Mouse (Mus musculus): ENCODE results near the gene Adam22.
A peak's percentile ranks its signal among the peaks of the same experiment; 100 is the strongest.
"Not testable (repeated sequence)": the region's sequence is repeated elsewhere in the genome, so short reads cannot be mapped to it uniquely, and the experiment has no call there.

The Adam22 gene

DNA sequence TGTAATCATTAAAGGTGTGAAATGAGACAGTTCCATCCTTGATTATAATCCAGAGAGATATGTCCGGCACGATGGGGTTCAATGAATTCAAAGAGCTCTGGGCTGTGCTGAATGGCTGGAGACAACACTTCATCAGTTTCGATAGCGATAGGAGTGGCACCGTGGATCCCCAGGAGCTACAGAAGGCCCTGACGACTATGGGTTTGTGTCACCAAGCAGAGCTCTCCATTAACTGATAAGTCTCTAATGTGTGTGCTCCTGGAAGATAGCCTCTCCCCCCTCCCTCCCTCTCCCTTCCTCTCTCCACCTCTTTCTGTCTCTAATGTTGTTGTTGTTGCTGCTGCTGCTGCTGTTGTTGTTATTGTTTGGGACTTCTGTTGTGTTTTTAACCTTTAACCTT is 304.8 kb downstream of the Adam22 start:
- DNase-seq (ENCODE audit: extremely low read depth, insufficient read length, low spot score): no peak

DNA sequence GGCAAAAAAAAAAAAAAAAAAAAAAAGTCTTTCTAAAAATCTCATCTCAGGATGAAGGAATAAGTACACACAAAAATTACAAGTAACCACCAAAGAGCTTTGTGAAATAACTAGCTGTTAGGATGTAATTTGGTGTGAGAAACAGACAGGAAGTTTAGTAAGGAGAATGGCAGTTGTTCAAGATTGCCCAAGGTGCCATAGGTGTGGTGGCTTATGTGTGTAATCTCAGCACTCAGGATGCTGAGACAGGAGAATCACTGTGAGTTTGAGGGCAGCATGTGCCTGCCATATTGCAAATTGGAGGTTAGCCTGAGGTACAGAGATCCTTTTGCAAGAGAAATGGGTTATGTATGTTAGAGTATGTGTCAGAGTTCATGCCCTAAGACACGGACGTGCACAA is 305.5 kb downstream of the Adam22 start:
- DNase-seq (ENCODE audit: extremely low read depth, insufficient read length, low spot score): no peak

DNA sequence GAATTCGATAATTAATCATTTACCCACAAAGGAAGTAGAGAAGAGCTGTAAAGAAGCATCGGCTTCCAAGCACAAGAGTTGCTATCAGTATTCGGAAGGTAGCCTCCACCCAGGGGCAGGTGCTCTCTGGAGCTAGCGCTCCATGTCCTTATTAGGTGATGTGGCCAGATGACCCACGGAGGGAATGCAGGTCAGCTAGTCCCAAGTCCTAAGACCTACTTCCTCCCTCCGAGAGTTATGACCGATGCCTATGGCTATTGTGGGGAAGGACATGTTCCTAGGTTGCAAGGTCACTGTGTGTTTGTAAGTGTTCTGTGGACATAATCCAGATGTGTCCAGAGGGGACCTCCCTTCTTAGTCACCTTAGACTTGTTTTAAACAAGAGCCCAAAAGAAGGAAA is 309.9 kb downstream of the Adam22 start:
- no peak for DNase-seq (ENCODE audit: extremely low read depth, insufficient read length, low spot score)

DNA sequence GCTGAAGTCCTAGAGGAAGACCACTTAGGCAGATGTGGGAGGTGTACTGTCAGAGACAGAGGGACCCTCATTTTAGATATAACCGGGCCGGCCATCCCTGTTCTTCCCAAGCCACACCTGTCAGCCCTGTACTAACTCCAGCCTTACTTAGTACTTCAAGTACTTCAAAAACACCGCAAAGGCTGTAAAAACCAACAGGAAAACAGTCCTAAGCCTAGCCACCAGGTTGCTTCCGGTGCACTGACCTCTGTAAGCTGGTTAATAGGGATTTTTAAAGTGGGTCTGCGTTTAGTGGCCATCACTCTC is 311.0 kb downstream of the Adam22 start:
- no peak for DNase-seq (ENCODE audit: extremely low read depth, insufficient read length, low spot score)

DNA sequence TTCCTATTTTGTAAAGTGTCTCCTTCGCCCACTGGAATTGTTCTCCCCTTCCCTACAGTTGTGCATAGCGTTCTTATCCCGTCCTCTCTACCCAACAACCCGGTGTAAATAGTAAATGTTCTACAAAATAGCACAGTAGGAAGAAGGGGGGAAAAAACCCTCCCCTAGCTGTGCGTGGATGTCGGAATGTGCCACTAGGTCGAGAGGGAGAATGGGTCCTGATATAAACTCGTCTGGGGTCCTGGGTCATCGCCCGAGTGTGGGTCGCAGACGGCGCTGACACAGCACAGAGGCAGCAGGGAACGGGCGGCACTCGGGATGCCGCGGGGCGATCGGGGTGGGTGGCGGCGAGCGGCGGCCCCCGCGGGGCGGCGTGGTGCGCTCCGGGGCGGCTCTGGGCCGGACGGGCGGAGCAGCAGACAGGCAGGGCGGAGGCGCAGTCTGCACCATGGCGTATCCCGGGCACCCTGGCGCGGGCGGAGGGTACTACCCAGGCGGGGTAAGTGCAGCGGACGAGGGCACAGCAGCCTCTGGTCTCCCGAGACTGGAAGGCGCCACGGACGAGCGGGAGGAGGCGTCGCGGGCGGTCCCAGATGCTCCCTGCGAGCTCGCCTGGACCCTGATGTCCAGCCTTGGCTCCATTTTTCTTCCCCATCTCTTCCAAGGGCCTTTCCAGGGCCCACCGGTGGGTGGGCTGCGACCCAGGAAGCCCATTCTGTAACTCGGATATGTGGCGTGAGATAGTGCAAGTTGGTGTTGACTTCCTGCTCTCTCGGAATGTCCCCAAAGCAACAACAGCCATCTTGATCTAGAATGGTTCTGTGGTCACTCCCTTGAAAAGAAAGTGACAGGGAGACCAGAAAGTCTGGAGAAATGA is 311.6 kb downstream of the Adam22 start:
- peak; percentile 87 for DNase-seq (ENCODE audit: extremely low read depth, insufficient read length, low spot score)

DNA sequence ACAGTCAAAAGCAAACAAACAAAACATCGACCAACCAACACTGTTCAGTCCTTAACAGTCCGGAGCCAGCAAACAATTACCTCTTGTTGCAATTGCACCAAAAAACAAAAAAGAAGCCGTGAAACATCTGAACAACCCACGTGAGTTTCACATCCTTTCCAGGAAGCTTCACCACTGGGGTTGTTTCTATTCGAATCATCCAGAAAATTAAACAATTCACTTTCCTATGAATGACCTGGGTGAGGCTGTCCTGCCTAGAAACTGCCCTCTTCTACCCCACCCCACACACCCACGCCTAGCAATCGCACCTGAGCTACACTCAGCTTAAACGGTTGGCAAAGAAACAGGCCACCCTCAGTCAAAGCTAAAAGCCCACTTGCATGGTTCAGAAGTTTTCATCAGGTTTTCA is 312.2 kb downstream of the Adam22 start:
- DNase-seq (ENCODE audit: extremely low read depth, insufficient read length, low spot score): no peak

DNA sequence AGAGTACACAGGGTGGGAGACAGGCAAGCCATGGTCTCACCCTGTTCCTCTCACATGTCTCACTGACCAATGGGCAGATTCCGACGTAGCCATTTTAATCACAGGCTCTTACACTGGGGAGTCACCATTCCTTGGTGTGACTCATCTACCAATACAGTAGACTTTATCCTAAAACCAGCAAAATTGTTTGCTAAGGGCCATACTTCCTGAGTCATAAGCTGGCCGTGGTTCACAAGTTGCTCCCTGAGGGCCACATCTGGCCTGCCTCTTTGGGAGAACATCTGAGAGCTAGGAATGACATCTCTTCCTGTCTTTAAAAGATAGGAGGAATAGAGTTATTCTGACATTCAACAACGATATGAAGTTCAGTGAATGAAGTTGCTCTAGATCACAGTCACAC is 314.1 kb downstream of the Adam22 start:
- peak; percentile 47 for DNase-seq (ENCODE audit: extremely low read depth, insufficient read length, low spot score)

DNA sequence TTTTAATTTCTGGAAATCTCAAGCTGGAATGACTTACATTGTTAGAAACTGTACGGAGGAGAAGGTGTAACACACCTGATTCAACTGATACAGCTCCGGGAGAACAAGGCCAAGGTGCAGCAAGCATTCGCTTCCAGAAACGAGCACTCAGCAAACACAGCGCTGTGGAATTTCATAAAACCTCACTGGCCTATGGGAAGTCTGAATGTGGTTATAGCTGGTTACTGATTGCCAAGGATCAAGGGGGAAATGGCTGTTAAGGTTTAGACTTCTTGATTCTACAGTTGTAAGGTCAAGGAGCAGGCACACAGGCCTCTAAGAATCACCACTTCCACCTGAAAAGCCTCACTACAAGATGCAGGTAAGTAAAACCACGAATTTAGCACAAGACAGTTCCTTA is 322.1 kb downstream of the Adam22 start, which contains the start of gene Sri:
Gene Sri (plus strand): TSS at position 224 of the 400 bp plus-strand sequence.
- no peak for DNase-seq (ENCODE audit: extremely low read depth, insufficient read length, low spot score)

DNA sequence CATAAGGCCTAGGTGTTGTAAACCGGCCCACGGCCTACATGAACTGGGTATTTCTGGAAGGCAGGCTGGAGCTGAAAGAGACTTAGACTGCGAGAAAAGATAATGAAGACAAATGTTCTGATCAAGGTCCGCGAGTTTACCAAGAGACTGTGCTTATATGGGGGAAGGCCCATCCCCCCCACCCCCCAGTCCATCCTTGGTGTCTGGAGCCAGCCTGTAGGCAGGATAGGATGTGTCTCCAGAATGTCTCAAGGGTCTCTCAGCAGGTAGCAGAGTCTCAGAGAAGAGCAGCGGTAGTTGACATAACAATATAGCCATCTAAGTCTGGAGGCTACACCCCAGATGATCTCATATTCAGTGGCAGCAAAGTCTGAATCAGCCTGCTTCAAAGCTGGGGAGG is 333.4 kb downstream of the Adam22 start:
- not testable (repeated sequence) for DNase-seq (ENCODE audit: extremely low read depth, insufficient read length, low spot score)
